Mouse (Mus musculus) kidney, embryonic 14.5 days (tissue): Measurements from ENCODE around the gene C9. TPM values are rescaled to one million over a fixed set of nuclear protein-coding genes. Genes with fewer than 3 reads are reported as not detected.

ENCODE experiments used
- ATAC-seq: fragments of 200-750 bp; cut with Nextera tagmentation; 2 replicates; pipeline ENCODE4 v1.8.0; 2017; ENCODE audit warnings: moderate number of reproducible peaks, mild to moderate bottlenecking, moderate TSS enrichment, moderate library complexity; ENCODE audit not compliant: low FRiP score, low TSS enrichment
- H3K27ac ChIP-seq: fragments of 300-500 bp; sonication (generic); 2 replicates; pipeline ENCODE4 v1.5.1; 2014; ENCODE audit warnings: low read depth, mild to moderate bottlenecking, low read length, moderate library complexity, mixed read lengths
- H3K27me3 ChIP-seq: fragments of 300-500 bp; sonication (generic); 2 replicates; pipeline ENCODE4 v1.6.1; 2014; ENCODE audit warnings: mild to moderate bottlenecking, low read length; ENCODE audit not compliant: control insufficient read depth, insufficient read depth
- H3K36me3 ChIP-seq: fragments of 300-500 bp; sonication (generic); 2 replicates; pipeline ENCODE4 v1.6.1; 2014; ENCODE audit warnings: low read length, mixed read lengths; ENCODE audit not compliant: control insufficient read depth, insufficient read depth
- H3K4me1 ChIP-seq: fragments of 300-500 bp; sonication (generic); 2 replicates; pipeline ENCODE4 v1.6.1; 2014; ENCODE audit warnings: low read length, mixed read lengths; ENCODE audit not compliant: control insufficient read depth, insufficient read depth
- H3K4me2 ChIP-seq: fragments of 300-500 bp; sonication (generic); replicated peaks from 2 replicates; pipeline ENCODE4 v1.6.1; 2014; ENCODE audit warnings: low read depth, mild to moderate bottlenecking, low read length
- H3K4me3 ChIP-seq: fragments of 300-500 bp; sonication (generic); 2 replicates; pipeline ENCODE4 v1.5.1; 2014; ENCODE audit warnings: mild to moderate bottlenecking, low read length
- H3K9ac ChIP-seq: fragments of 300-500 bp; sonication (generic); 2 replicates; pipeline ENCODE4 v1.6.1; 2014; ENCODE audit warnings: low read depth, mild to moderate bottlenecking, low read length, moderate library complexity
- H3K9me3 ChIP-seq: fragments of 300-500 bp; sonication (generic); 2 replicates; pipeline ENCODE4 v1.6.1; 2016; ENCODE audit warnings: low read length; ENCODE audit not compliant: control insufficient read depth
- WGBS: fragments of 180-500 bp; shearing (Covaris S2); extraction: QIAGEN DNeasy Blood & Tissue Kit; methylation state at CpG from one replicate; pipeline ENCODE4 v1.1.7; 2014; 5-methylcytosine and 5-hydroxymethylcytosine counted together
- polyA plus RNA-seq: library from polyadenylated mRNA; unstranded; fragments of >200 nt; fragmentation: Nextera tagmentation; extraction: Ambion mirVana; gene quantifications from 2 replicates; pipeline ENCODE4 v1.2.1, GENCODE M21; 2014

The C9 gene
- polyA plus RNA-seq, 1 experiment from 2014 or later = not detected

GRCm38 (mm10) chr15:6539639-6540338 lies 94.7 kb downstream of the C9 start:
- H3K4me3 ChIP-seq = no peak overlapping the region
- ATAC-seq = no peak
- no peak overlapping the region for H3K9ac ChIP-seq
- no peaks in the 10 kb centered on the region for H3K4me1 ChIP-seq
- WGBS = 71% methylated on average over 7 of the region's 7 CpGs
- no peaks in the 10 kb centered on the region for H3K36me3 ChIP-seq
- H3K27ac ChIP-seq = no peak overlapping the region
- H3K9me3 ChIP-seq = no peaks in the 10 kb centered on the region
- no peak overlapping the region for H3K4me2 ChIP-seq
- no peaks in the 10 kb centered on the region for H3K27me3 ChIP-seq

Other genes starting within 250 kb of the C9 start
- 35.0 and 64.2 TPM in 2 replicates for gene Dab2, start 145.5 kb upstream of the C9 start, polyA plus RNA-seq
- 3.2 and 5.2 TPM in 2 replicates for gene Fyb, start 77.5 kb downstream of the C9 start, polyA plus RNA-seq